Mouse (Mus musculus): ENCODE data around the gene F13b.

F13b gene

GRCm38 (mm10) chr1:139501258-139501752 lies at the start of gene F13b:
Gene F13b, plus strand, starts transcription at chr1:139501702.
- DNase-seq: no peak

- DNase-seq: peak; percentile 95
Measured at GRCm38 (mm10) chr1:139454340-139455225, 46.9 kb upstream of the F13b start, which contains the start of gene Aspm. Gene Aspm, plus strand, starts transcription at chr1:139454772.

GRCm38 (mm10) chr1:139455226-139455869 lies 46.2 kb upstream of the F13b start:
- DNase-seq: peak; percentile 2

- DNase-seq: no peak
Measured at GRCm38 (mm10) chr1:139460807-139461206, 40.7 kb upstream of the F13b start.

- no peak for DNase-seq
Measured at GRCm38 (mm10) chr1:139465936-139466335, 35.6 kb upstream of the F13b start.

GRCm38 (mm10) chr1:139478898-139479297 lies 22.6 kb upstream of the F13b start:
- peak; percentile 2 for DNase-seq

- no peak for DNase-seq
Measured at GRCm38 (mm10) chr1:139480246-139480645, 21.3 kb upstream of the F13b start.

- DNase-seq: peak; percentile 7
Measured at GRCm38 (mm10) chr1:139481146-139481545, 20.4 kb upstream of the F13b start.

GRCm38 (mm10) chr1:139494630-139495029 lies 6.9 kb upstream of the F13b start:
- DNase-seq: no peak

GRCm38 (mm10) chr1:139495408-139495807 lies 6.1 kb upstream of the F13b start:
- no peak for DNase-seq

- no peak for DNase-seq
Measured at GRCm38 (mm10) chr1:139496212-139496611, 5.3 kb upstream of the F13b start.

- no peak for DNase-seq
Measured at GRCm38 (mm10) chr1:139499751-139500150, 1.8 kb upstream of the F13b start.

- no peak for DNase-seq
Measured at GRCm38 (mm10) chr1:139514556-139514955, 13.1 kb downstream of the F13b start.

GRCm38 (mm10) chr1:139548536-139548935 lies 47.0 kb downstream of the F13b start:
- no peak for DNase-seq

- DNase-seq: no peak
Measured at GRCm38 (mm10) chr1:139551311-139551710, 49.8 kb downstream of the F13b start.

- DNase-seq: no peak
Measured at GRCm38 (mm10) chr1:139560024-139560423, 58.5 kb downstream of the F13b start, which contains the start of gene Cfhr1. Gene Cfhr1, minus strand, starts transcription at chr1:139560272.

Data from lung, postnatal 10 days (tissue).